Mouse (Mus musculus) cortical plate, adult 2 months (tissue): Measurements from ENCODE around the gene Slc19a1.

ENCODE experiments used
- CTCF ChIP-seq: fragments of 200-500 bp; IDR thresholded peaks from 2 replicates; pipeline ENCODE4 v1.5.1; 2011; ENCODE audit warnings: mild to moderate bottlenecking, control low read depth, low read length; ENCODE audit not compliant: insufficient read depth; ENCODE audit errors: extremely low read depth
- POLR2A ChIP-seq: fragments of 200-500 bp; IDR thresholded peaks from 2 replicates; pipeline ENCODE4 v1.6.1; 2011; ENCODE audit warnings: mild to moderate bottlenecking, low read length, control low read depth; ENCODE audit not compliant: insufficient read depth; ENCODE audit errors: extremely low read depth

DNA sequence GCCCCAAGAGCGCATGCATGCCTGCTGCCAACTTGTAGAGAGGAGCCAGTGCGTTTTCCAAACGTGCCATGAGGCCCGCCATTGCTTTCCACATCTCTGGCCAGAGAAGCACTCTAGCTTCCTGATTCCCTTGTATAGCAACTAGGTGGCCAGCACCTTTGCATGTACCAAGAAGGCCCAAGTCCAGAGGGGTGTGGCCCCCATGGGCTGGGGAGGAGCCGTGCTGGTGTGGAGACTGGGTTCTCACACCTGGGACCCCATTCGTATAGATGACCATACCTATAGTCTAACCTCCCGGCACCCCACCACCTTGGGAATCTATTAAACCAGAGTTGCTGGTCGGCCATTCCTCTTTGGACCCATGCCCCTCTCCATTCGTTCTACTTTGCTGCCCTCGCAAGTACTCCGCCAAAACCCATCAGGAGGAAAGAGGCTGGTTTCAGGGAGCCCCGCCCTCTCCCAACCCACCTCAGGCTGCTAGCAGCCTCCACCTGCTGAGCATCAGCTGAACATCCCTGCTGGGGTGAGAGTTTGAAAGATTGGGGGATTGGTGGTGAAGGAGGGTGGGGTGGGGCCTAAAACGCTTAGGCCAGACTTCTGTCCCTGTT lies at the start of gene Slc19a1:
- TF ChIP-seq POLR2A = no peak
- TF ChIP-seq CTCF = no peak
